Mouse (Mus musculus) megakaryocyte, embryonic 14.5 days (primary cell): Measurements from ENCODE around the gene Vsnl1.

ENCODE experiments used
- FLI1 ChIP-seq: IDR thresholded peaks from 2 replicates; pipeline ENCODE4 v1.6.1; 2012; ENCODE audit warnings: low read length, inconsistent platforms, mixed read lengths
- GATA1 ChIP-seq: IDR thresholded peaks from 3 replicates; pipeline ENCODE4 v1.6.1; 2012; ENCODE audit warnings: mixed read lengths, low read length, inconsistent platforms, borderline replicate concordance

- TF ChIP-seq GATA1 (no peak), FLI1 (no peak)
These were observed 99.6 kb downstream of the Vsnl1 start for GRCm38 (mm10) chr12:11336845-11337244.
